Mouse (Mus musculus) layer of hippocampus, postnatal 14 days (tissue): ENCODE results near the gene Yipf6. TPM values are rescaled to one million over a fixed set of nuclear protein-coding genes. Genes with fewer than 3 reads are reported as not detected.
"Not testable (repeated sequence)": the region's sequence is repeated elsewhere in the genome, so short reads cannot be mapped to it uniquely, and the experiment has no call there.

Source experiments
- DNase-seq, 2 experiments: peaks; one replicate each; pipeline ENCODE4 v3.0.0; 2021 to 2022; ENCODE audit warnings: low spot score in 2 of 2, mixed read lengths in 1 of 2
- long read RNA-seq, 2 experiments: library from polyadenylated mRNA; stranded (forward); transcript quantifications; one replicate each; pipeline ENCODE4 v2.0.0; 2021
- total RNA-seq, 2 experiments: library from RNA; stranded (reverse); gene quantifications; 2 replicates each; pipeline ENCODE4 v1.2.3; 2021

The Yipf6 gene
- 10 to 100 TPM; 38.3 to 38.8 TPM for total RNA-seq
- long read RNA-seq, experiment 1, full-length matches to known transcripts, result 21 of 35 reads
- long read RNA-seq, experiment 1, partial matches to known transcripts, result 1 of 35 reads
- long read RNA-seq, experiment 1, other reads (novel, unspliced or antisense), result 13 of 35 reads
- long read RNA-seq, experiment 2, full-length matches to known transcripts, result 37 of 52 reads
- long read RNA-seq, experiment 2, partial matches to known transcripts, result 0 of 52 reads
- long read RNA-seq, experiment 2, other reads (novel, unspliced or antisense), result 15 of 52 reads

DNA sequence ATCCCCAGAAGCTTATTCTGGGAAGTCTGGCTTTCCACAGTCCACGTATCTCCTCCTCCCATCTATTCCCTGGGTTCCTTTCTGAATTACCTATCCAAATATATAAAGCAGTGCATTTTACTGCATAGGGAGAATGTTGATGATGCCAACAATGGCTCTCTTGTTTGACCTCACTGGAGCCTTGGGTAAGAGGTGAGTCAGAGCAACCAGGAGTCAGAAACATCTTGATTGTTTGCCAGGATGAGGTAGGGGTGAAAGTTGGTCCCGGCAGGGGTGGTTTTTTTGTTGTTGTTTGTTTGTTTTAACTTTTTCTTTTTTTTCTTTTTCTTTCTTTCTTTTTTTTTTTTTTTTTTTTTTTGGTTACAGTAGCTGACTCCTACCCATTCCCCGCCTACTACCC is at the start of gene Yipf6:
Gene Yipf6, plus strand, starts transcription at position 216 of the 400 bp plus-strand sequence.
- no peak for DNase-seq

DNA sequence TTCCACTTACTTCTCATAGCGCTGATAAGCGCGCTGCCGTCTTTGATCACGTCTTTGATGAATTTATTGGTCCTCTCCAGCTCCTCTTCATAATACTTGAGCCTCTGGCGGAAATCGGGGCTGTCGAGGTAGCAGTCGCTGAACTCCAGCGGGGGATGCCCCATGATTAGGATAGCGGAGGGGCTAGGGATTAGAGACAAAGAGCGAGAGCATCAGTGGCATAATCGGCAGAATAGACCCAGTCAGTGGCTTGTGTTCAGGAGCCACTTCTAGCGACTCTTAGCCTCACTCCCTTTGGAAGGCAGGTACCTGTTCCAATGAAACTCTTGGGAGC is 46.1 kb upstream of the Yipf6 start:
- DNase-seq, result no peak

DNA sequence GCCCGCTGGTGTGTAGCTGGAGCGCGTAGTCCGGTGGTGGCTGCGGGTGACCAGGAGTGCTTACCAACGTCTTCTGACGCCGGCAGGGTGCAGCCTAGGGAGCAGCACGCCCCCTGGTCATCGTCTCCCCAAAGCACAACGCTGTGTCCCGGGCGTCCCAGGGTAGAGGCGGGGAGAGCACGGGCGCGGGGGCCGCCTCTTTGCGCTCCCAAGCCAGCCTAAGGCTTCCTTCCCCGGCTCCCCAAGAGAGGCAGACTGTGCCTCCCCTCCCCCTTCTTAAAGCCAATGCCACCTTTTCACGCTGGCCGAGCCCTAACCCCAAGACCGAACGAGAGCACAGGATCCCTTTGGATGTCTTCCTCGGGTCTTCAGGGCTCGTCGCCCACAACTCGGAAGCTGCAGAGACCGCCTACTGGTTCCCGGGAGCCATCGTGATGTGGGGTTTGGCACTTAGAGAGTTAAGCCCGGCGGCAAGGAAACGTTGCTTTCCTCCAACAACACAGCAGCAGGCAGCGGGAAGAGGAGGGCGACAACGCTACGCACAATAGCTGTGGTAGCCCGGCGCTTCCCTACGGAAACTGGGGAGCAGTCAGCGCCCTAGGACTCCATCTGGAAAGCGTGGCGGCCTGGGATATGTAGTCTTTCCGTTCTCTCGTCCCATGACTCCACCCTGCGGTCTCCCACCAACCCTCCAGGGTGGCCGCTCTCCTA is 45.6 kb upstream of the Yipf6 start, which contains the start of gene Ophn1:
Gene Ophn1, minus strand, starts transcription at position 620 of the 711 bp plus-strand sequence.
- peak; percentile 73 to 82 for DNase-seq

DNA sequence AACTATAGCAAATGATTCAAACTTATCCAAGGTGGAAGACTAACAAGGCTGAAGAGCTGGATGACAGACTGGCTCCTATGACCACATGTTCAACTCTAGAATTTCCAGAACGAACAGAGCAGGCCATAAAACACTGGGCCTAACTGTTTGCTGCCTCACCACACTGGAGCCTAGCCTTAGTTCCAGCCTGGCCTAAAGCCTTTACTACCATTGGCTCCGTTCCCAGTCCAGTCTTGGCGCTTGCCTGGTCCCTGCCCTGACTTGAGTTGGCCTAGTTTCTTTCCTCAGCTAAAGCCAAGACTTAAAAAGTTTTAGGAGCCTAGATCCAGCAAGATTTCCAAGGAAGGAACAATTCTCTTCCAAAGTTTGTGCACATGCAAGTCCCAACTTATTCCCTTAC is 37.8 kb upstream of the Yipf6 start:
- no peak for DNase-seq

DNA sequence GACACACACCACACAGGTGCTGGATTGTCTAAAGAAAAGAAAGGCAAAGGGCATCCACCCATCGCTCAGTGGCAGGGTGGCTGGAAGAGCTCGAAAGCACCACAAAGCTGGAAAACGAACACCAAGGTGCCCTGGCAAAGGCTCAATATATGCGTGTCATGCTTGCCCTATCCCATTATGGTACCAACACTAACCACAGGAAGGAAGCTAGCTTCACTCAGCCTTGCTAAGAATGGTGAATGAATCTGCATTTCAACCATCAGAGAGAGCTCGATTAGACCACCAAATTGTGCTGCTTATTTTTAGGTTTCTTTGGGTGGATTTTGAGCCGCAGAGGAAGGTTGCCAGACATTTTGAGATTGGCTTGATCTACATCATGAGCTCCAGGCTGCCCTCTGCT is 31.9 kb upstream of the Yipf6 start:
- DNase-seq, result no peak

DNA sequence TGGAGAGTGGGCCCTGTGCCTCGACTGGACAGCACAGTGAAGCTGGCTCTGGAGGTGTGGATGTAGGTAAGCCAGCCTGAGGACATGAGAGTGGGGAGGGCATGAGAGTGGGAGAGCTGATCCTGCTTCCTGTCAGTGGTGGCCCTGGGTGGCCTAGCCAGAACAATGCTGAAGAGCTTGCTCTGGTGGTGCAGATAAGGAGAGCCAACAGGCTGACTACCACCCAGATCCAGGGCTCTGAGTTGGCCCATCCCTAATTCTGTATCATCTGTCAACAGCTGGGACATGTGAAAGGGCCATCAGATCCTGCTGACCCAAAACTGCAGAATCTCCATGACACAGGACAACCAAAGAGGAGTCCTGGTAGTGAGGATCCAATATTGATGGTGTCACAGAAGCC is 27.2 kb upstream of the Yipf6 start:
- DNase-seq, result no peak

DNA sequence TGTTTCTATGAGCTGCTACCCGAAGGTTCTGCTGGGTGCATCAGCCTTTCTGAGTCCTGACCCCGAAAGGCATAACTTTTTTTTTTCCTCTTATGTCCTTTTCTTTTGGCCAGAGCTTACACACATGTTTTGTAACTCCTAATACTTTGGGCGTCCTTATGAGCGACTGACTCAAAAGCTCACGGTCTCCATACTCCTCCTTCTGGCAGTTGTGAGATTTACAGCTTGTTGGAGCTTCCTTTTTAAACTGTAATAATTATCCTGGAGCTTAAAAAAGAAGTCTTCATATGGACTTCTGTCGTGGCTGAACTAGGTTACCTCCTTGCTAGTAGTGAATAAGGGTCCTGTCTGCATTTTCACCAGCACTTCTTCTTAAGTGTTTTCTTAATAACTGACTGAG is 16.7 kb upstream of the Yipf6 start:
- DNase-seq, result peak; percentile 3 to 59

DNA sequence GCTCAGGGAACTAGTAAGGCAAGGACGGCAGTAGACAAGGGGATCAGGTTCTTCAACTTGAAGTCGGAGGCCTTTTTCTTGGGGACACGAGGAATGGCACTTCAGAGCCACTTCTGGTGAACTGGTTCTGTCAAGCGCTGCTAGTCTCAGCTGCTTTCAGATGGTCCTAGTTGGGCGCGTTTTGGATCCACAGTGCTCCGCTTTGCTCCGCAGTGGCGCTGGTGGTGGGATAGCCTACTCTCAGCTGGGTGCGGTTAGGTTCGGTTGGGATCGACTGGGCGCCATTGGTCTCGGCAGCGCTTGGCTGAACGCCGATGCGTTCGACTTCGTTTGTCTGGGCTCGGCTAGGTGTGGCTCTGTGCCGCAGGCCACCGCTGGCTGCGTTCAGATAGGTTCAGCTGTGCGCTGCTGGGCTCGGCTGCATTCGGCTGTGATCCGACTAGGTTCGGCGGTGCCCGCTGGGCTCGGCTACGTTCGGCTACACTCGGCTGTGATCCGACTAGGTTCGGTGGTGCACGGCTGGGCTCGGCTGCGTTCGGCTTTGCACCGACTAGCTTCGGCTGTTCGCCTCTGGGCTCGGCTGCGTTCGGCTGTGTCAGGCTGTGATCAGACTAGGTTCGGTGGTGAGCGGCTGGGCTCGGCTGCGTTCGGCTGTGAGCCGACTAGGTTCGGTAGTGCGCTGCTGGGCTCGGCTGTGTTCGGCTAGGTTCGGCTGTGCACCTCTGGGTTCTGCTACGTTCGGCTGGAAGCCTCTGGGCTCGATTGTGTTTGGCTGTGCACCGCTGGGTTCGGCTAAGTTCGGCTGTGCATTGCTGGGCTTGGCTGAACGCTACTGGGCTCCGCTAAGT is 815 bp downstream of the Yipf6 start:
- DNase-seq, result peak; percentile 98 to 99

DNA sequence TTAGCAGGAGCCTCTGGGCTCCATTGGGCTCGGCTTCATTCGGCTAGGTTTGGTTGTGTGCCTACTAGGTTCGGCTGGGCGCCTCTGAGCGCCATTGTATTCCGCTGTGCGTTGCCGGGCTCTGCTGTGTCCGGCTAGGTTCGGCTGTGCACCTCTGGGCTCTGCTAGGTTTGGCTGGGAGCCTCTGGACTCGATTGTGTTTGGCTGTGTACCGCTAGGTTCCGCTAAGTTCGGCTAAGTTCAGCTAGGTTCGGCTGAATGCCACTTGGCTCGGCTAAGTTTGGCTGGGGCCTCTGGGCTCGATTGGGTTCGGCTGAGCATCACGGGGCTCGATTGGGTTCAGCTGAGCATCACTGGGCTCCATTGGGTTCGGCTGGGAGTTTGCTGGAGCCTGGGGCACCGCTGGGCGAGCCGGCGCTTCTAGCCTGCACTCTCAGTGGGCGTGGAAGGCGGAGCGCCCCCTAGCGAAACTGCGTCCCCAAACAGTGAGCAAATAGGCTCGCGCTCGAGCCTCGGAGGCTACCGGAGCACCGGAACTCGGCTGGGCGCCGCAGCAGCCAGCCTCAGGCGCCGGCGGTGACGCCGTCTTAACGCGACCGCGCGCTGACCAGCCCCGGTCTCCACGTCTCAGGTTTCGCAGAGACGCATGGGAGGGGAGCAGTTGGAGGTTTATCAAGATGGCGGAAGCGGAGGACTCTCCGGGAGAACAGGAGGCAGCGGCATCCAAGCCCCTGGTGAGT is 1.6 kb downstream of the Yipf6 start:
- peak; percentile 90 to 95 for DNase-seq

DNA sequence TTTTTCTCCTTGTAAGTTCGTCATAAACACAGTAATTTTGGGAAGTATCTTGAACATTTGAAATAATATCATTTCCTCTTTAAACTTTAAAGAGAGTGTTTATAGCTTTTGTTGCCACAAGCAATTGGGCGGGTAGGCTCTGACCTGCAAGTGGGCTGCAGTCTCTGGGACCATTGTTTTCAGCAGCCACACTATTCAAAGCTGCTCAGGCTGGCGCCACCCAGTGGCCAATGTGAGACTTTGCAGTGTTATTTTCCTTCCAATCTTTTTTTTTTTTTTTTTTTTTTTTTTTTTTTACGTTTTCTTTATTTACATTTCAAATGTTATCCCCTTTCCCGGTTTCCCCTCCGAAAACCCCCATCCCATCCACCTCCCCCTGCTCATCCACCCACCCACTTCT is 17.8 kb downstream of the Yipf6 start:
- DNase-seq, result no peak

DNA sequence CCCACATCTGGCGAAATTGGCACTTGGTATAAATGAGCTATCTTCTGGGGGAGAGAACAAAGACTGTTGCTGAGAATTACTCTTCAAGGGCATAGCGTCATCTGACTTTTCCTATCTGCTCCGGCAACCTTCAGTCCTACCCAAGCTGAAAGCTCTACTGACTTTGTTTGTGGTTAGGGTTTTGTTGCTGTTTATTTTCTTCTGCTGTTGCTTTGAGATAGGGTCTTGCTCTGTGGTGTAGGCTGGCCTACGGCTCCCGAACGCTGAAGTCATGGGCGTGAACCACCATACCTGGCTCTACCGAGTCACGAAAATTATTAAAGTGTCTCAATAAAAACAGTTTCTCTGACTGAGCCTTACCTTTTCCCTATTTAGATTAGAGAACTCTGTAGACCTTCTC is 22.2 kb downstream of the Yipf6 start:
- no peak for DNase-seq

DNA sequence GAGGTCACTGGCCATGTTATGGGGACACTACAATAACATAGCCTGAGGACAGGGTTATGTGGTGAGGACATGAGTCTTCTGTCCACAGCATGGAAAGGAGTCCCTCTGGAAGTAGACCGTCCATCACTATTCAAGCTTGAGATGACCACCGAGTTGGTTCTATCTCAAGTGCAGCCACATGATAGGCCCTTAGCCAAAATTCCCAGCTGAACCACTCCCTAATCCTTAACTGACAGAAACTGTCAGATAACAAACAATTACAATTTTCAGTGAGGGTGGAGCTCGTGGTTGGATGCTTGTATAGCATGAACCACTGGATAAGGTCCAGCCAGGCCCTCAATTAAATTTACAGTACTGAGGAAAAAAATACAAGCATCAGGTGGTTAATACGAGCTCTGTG is 22.9 kb downstream of the Yipf6 start:
- DNase-seq, result no peak

DNA sequence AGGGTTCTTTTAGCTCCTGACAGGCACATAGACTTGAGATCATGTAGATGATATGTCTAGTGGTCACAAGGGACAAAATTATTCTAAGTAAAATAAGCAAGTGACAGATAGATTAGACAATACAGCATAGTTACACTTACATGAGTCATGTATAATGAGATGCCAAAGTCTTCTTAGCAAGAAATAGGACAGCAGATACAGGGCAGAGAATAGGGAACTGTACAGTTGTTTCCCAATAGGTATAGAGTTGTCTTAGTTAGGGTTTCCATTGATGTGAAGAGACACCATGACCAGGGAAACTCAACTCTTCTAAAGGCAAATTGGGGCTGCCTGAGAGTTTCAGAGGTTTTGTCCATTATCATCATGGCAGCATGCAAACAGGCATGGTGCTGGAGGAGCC is 27.6 kb downstream of the Yipf6 start:
- DNase-seq, result no peak

DNA sequence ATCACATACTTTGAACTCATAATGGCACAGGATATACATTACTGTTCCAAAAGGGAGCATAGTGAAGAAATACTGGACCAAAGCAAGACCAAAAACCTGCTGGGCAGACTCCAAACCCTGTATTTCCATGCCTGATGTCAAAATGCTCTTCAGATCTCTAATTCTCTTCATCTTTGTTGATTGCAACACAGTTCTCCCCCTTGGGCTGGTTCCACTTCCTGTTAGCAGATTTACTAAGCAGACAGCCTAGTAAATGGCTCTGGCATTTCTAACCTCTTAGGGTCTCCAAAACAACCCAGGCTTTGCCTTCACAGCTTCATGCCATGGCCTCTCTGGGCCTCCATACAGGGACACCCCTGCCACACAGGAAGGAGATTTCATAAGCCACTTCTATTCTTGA is 28.4 kb downstream of the Yipf6 start:
- DNase-seq, result no peak

DNA sequence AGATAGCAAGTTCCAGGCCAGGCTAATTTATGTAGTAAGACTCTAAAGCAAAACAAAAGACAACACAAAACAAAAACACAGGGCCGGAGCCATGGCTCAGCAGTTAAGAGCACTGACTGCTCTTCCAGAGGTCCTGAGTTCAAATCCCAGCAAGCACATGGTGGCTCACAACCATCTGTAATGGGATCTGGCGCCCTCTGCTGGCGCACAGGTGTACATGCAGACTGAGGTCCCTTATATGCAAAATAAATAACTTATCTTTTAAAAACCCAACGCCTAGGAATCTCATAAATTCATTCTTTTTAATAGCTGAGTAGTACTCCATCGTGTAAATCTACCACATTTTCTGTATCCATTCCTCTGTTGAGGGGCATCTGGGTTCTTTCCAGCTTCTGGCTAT is 50.5 kb downstream of the Yipf6 start:
- DNase-seq, result not testable (repeated sequence)

DNA sequence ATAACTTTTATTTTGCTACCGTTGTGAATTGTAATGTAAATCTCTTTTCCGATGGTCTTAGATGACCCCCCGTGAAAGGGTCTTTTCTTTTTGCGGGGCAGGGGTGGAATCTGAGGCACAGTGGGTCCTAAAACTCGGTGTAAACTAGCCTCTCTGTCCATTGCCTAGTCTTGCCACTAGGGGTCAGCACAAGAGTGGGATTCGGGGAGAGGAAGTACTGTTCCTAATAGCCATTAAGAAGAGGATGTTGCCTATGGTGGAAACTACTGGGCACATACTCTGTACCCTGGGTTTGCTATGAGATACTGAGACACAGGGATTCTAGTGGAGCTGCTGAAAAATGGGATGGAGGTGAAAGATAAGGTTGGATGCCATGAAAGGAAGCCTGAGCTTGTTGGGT is 53.5 kb downstream of the Yipf6 start:
- peak; percentile 19 to 36 for DNase-seq

Other genes starting within 250 kb of the Yipf6 start
- 10 to 100 TPM; 38.9 to 41.8 TPM for gene Ophn1, start 45.3 kb upstream of the Yipf6 start, total RNA-seq
- 1 to 10 TPM; 7.9 to 9.1 TPM for gene Stard8, start 66.9 kb downstream of the Yipf6 start, total RNA-seq
- 10 to 100 TPM in 1 of 2 experiments, 1 to 10 TPM in 1; 9.0 to 12.6 TPM for gene Efnb1, start 199.8 kb downstream of the Yipf6 start, total RNA-seq